Mouse (Mus musculus) lung, postnatal 0 days (tissue): ENCODE measurements around the gene Prg2. TPM values are rescaled to one million over a fixed set of nuclear protein-coding genes. Genes with fewer than 3 reads are reported as not detected.
A peak's percentile ranks its signal among the peaks of the same experiment; 100 is the strongest.

Source experiments
- ATAC-seq: fragments of 200-750 bp; cut with Nextera tagmentation; 2 replicates; pipeline ENCODE4 v1.8.0; 2017; ENCODE audit warnings: moderate library complexity
- DNase-seq: peaks from one replicate; pipeline ENCODE4 v3.0.0-alpha.2; 2016; ENCODE audit warnings: low spot score
- H3K27ac ChIP-seq: fragments of 300-500 bp; sonication (generic); 2 replicates; pipeline ENCODE4 v1.5.1; 2014; ENCODE audit warnings: antibody characterized with exemption, mild to moderate bottlenecking, low read length, mixed read lengths
- H3K27me3 ChIP-seq: fragments of 300-500 bp; sonication (generic); replicated peaks from 2 replicates; pipeline ENCODE4 v1.6.1; 2014; ENCODE audit warnings: low read length, mixed read lengths; ENCODE audit not compliant: insufficient read depth
- H3K36me3 ChIP-seq: fragments of 300-500 bp; sonication (generic); 2 replicates; pipeline ENCODE4 v1.6.1; 2014; ENCODE audit warnings: low read length, mixed read lengths; ENCODE audit not compliant: insufficient read depth
- H3K4me1 ChIP-seq: fragments of 300-500 bp; sonication (generic); 2 replicates; pipeline ENCODE4 v1.6.1; 2014; ENCODE audit warnings: antibody characterized with exemption, low read depth, low read length, mixed read lengths; ENCODE audit not compliant: insufficient read depth
- H3K4me2 ChIP-seq: fragments of 300-500 bp; sonication (generic); replicated peaks from 2 replicates; pipeline ENCODE4 v1.6.1; 2014; ENCODE audit warnings: low read depth, mild to moderate bottlenecking, low read length, moderate library complexity, mixed read lengths
- H3K4me3 ChIP-seq: fragments of 300-500 bp; sonication (generic); 2 replicates; pipeline ENCODE4 v1.5.1; 2014; ENCODE audit warnings: low read depth, low read length
- H3K9ac ChIP-seq: fragments of 300-500 bp; sonication (generic); replicated peaks from 2 replicates; pipeline ENCODE4 v1.6.1; 2014; ENCODE audit warnings: low read depth, mild to moderate bottlenecking
- H3K9me3 ChIP-seq: fragments of 300-500 bp; sonication (generic); 2 replicates; pipeline ENCODE4 v1.6.1; 2016; ENCODE audit warnings: low read length, mixed read lengths
- CTCF ChIP-seq: IDR thresholded peaks from 2 replicates; pipeline ENCODE4 v1.5.1; 2016; ENCODE audit warnings: antibody characterized with exemption, mild to moderate bottlenecking
- EP300 ChIP-seq: IDR thresholded peaks from 2 replicates; pipeline ENCODE4 v1.6.1; 2016; ENCODE audit warnings: antibody characterized with exemption, mild to moderate bottlenecking, control low read depth
- WGBS: fragments of 180-500 bp; shearing (Covaris S2); extraction: QIAGEN DNeasy Blood & Tissue Kit; methylation state at CpG from one replicate; pipeline ENCODE4 v1.1.7; 2014; 5-methylcytosine and 5-hydroxymethylcytosine counted together
- polyA plus RNA-seq: library from polyadenylated mRNA; unstranded; fragments of >200 nt; fragmentation: Nextera tagmentation; extraction: Ambion mirVana; gene quantifications from 2 replicates; pipeline ENCODE4 v1.2.1, GENCODE M21; 2015

Prg2 gene
- polyA plus RNA-seq: not detected in 2 replicates

GRCm38 (mm10) chr2:84980188-84980587 is at the start of gene Prg2:
Gene Prg2, plus strand, starts transcription at chr2:84980461.
- Histone ChIP-seq H3K9ac (no peak within 1 kb of the TSS), H3K9me3 (no peaks in the 10 kb centered on the region), H3K4me2 (no peak within 1 kb of the TSS), H3K27ac (no peak within 1 kb of the TSS), H3K4me3 (no peak within 1 kb of the TSS), H3K36me3 (no peaks in the 10 kb centered on the region), H3K27me3 (no peaks in the 10 kb centered on the region), H3K4me1 (no peaks in the 10 kb centered on the region)
- 63% methylated on average over 1 of the region's 1 CpGs for WGBS
- DNase-seq (no peak), ATAC-seq (no peak)
- TF ChIP-seq EP300 (no peak), CTCF (no peak)

DNA sequence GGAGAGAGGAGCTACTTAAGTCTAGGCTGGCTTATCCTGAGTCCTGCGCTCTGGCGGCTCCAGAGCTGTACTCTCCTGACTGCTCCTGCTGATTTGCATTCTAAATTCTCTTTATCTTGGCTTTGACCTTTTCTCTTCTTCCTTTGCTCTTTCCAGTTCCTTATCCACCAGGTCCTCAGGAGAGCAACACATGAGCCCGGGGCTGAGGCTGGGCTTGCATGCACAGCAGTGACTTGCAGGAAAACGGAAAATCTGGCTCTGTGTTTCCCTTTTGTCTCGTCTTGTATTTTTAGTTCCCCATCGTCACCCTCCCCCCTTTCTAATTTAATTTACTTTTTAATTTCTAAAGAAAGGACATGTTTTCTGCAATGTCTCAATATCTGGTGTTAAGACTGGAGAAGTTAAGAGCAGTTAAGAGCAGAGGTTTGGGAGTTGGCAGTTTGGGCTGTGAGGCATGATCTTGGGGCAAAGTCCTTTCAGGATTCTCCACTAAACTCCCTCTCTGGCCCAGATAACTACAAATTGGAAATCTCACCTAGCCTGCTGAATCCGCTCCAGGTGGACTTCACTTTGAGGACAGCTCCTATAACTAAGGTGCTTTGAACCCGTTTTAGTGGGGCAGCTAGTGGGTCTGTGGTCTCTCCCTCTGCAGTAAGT is 46.1 kb upstream of the Prg2 start:
- no peak overlapping the region for H3K27ac ChIP-seq
- no peak for ATAC-seq
- TF ChIP-seq CTCF: no peak
- TF ChIP-seq EP300: no peak

DNA sequence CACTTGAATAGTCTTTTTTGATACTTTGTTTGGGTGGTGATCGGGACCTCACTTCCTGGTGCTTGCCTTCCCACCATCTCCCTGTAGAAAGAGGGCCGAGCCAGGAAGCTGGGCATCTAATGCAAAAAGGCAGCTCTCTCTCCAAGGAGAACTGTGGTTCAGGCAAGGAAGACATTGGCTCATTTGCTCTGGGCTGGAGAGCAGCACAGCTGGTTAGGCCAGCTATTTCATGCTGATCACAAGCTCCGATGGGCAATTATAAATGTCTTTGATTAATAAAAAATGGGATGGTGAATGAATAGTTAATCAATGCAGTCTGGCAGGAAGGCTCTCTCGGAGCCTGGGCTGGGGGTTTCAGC is 45.6 kb upstream of the Prg2 start:
- TF ChIP-seq EP300: no peak
- no peak for TF ChIP-seq CTCF
- Histone ChIP-seq H3K4me2 (no peak overlapping the region), H3K4me3 (no peak overlapping the region), H3K9me3 (no peaks in the 10 kb centered on the region), H3K9ac (no peak overlapping the region), H3K27ac (no peak overlapping the region), H3K4me1 (no peaks in the 10 kb centered on the region; the same call in 1 of the 2 replicates), H3K36me3 (0 out of 2 replicates have a peak, but pooled peaks cover 1% of the 10 kb centered on the region), H3K27me3 (no peaks in the 10 kb centered on the region)
- 63% methylated on average over 4 of the region's 4 CpGs for WGBS
- DNase-seq (no peak), ATAC-seq (no peak)

More for the DNA sequence above, 46.1 kb upstream of the Prg2 start:
- no peak for DNase-seq
- Histone ChIP-seq H3K9ac (no peak overlapping the region), H3K4me1 (no peaks in the 10 kb centered on the region; the same call in 1 of the 2 replicates), H3K9me3 (no peaks in the 10 kb centered on the region), H3K27me3 (no peaks in the 10 kb centered on the region), H3K4me2 (no peak overlapping the region), H3K4me3 (no peak overlapping the region), H3K36me3 (no peaks in the 10 kb centered on the region)
- 68% methylated on average over 8 of the region's 8 CpGs for WGBS

DNA sequence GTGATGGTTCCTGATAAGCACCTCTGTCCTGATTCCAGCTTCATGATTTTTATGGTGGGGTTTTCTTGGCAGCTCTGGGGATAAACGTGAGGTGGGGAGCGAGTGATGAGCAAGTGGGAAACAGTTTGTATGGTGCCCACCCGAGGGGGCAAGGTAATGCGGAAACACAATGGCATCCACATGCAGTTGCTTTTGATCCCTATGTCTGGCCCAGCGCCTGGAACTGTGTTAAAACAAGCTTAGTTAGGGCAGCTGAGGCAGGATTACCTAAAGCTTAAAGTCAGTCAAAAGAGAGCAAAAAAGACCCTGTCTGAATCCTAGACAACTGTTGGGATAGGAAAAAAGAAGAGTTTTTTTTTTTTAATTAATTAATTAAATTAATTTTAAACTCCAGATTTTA is 45.2 kb upstream of the Prg2 start:
- Histone ChIP-seq H3K36me3 (0 out of 2 replicates have a peak, but pooled peaks cover 5% of the 10 kb centered on the region), H3K9me3 (no peaks in the 10 kb centered on the region), H3K27ac (no peak overlapping the region), H3K27me3 (no peaks in the 10 kb centered on the region), H3K9ac (no peak overlapping the region), H3K4me2 (no peak overlapping the region), H3K4me3 (no peak overlapping the region), H3K4me1 (no peaks in the 10 kb centered on the region; the same call in 1 of the 2 replicates)
- WGBS: 90% methylated on average over 5 of the region's 5 CpGs
- no peak for ATAC-seq
- no peak for TF ChIP-seq CTCF
- TF ChIP-seq EP300: no peak
- DNase-seq: no peak

DNA sequence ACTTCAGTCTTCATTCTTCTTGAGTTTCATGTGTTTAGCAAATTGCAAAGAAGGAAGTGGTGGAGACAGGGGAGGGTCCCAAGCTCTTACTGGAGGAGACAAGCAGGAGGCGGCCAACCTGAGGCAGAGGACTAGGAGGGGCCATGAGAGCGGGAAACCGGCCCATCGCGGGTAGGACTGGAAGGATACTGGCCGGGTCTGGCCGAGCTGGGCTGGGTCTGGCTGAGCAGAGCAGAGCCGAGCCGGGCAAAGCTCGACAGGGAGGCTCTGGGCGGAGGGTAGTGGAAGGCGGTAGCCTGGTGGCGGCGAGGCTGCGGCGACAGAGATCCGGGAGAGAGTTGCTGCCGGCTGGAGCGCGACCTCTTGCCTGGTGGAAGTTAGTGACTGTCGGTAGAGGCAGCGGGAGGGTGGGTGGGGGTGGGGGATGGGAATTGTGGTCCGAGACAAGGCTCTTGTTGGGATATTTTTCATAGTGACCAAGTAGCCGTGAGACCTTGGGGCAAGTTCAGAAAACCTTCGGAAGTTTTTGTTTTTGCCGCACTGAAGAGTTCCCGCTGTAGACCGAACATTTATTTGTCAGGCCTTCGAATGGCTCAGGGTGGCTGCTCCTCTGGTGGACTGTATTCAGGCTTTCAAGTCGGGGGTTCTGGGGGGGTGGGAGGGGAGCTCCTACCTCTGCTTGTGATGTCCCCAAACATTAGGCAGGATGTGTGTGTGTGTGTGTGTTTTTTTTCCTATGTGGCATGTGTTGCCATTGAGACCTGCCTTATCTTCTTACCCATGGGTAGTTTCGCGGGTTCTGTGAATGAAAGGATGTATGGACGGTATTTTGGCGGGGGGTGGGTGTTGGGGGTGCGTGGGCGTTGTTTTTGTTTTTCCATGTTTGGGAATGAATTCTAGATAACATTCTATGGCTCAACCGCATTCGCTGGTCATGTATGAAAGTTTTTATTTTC is 43.5 kb upstream of the Prg2 start, which contains the start of gene Slc43a3:
Gene Slc43a3, plus strand, starts transcription at position 106 of the 956 bp plus-strand sequence.
- no peaks in the 10 kb centered on the region for H3K27me3 ChIP-seq
- 4% methylated on average over 38 of the region's 38 CpGs for WGBS
- H3K9ac ChIP-seq: peak within 1 kb of the TSS; percentile 52
- peak within 1 kb of the TSS; percentile 50 for H3K4me3 ChIP-seq
- H3K4me2 ChIP-seq: peak within 1 kb of the TSS; percentile 58
- H3K27ac ChIP-seq: peak within 1 kb of the TSS; percentile 80
- no peaks in the 10 kb centered on the region; the same call in 1 of the 2 replicates for H3K4me1 ChIP-seq
- DNase-seq (peak; percentile 96), ATAC-seq (peak; percentile 93)
- TF ChIP-seq CTCF (peak; percentile 26; the same call in 1 of the 2 replicates), EP300 (no peak)
- H3K36me3 ChIP-seq: 0 out of 2 replicates have a peak, but pooled peaks cover 5% of the 10 kb centered on the region
- no peaks in the 10 kb centered on the region for H3K9me3 ChIP-seq
